Mouse (Mus musculus): ENCODE results near the gene E2f7. TPM values are rescaled to one million over a fixed set of nuclear protein-coding genes. Genes with fewer than 3 reads are reported as not detected.

Gene E2f7
- polyA plus RNA-seq, 1 experiment from 2014 or later, result 23.2 TPM

- ATAC-seq (ENCODE audit: low FRiP score, low TSS enrichment), result no peak
These were observed 76.5 kb downstream of the E2f7 start for GRCm38 (mm10) chr10:110821692-110822091.

GRCm38 (mm10) chr10:110832336-110832735 is 87.1 kb downstream of the E2f7 start:
- no peak overlapping the region for H3K27ac ChIP-seq (ENCODE audit: low read length)
- H3K9ac ChIP-seq (replicated peaks; ENCODE audit: low read length), result no peak overlapping the region
- 25% methylated on average over 6 of the region's 6 CpGs for WGBS
- no peak overlapping the region for H3K4me3 ChIP-seq (ENCODE audit: low read length)
- ATAC-seq (ENCODE audit: low FRiP score, low TSS enrichment), result no peak
- H3K9me3 ChIP-seq (ENCODE audit: low read length), result no peaks in the 10 kb centered on the region
- H3K36me3 ChIP-seq (ENCODE audit: insufficient read depth, low read length), result no peaks in the 10 kb centered on the region
- no peaks in the 10 kb centered on the region for H3K27me3 ChIP-seq (ENCODE audit: insufficient read depth, low read length)
- H3K4me1 ChIP-seq (ENCODE audit: insufficient read depth, low read length), result no peaks in the 10 kb centered on the region
- H3K4me2 ChIP-seq (replicated peaks; ENCODE audit: low read depth, low read length), result no peak overlapping the region

More at GRCm38 (mm10) chr10:110821692-110822091, 76.5 kb downstream of the E2f7 start:
- Histone ChIP-seq H3K9me3 (ENCODE audit: low read length) (no peaks in the 10 kb centered on the region), H3K36me3 (ENCODE audit: insufficient read depth, low read length) (no peaks in the 10 kb centered on the region), H3K4me2 (replicated peaks; ENCODE audit: low read depth, low read length) (no peak overlapping the region), H3K9ac (replicated peaks; ENCODE audit: low read length) (no peak overlapping the region), H3K27ac (ENCODE audit: low read length) (no peak overlapping the region), H3K4me1 (ENCODE audit: insufficient read depth, low read length) (no peaks in the 10 kb centered on the region), H3K4me3 (ENCODE audit: low read length) (no peak overlapping the region), H3K27me3 (ENCODE audit: insufficient read depth, low read length) (no peaks in the 10 kb centered on the region)
- WGBS, result 57% methylated on average over 3 of the region's 3 CpGs

GRCm38 (mm10) chr10:110835115-110835806 is 90.0 kb downstream of the E2f7 start:
- H3K4me2 ChIP-seq (replicated peaks; ENCODE audit: low read depth, low read length), result no peak overlapping the region
- WGBS, result 74% methylated on average over 6 of the region's 6 CpGs
- no peaks in the 10 kb centered on the region for H3K4me1 ChIP-seq (ENCODE audit: insufficient read depth, low read length)
- no peaks in the 10 kb centered on the region for H3K36me3 ChIP-seq (ENCODE audit: insufficient read depth, low read length)
- H3K9me3 ChIP-seq (ENCODE audit: low read length), result no peaks in the 10 kb centered on the region
- no peaks in the 10 kb centered on the region for H3K27me3 ChIP-seq (ENCODE audit: insufficient read depth, low read length)
- no peak for ATAC-seq (ENCODE audit: low FRiP score, low TSS enrichment)
- H3K27ac ChIP-seq (ENCODE audit: low read length), result no peak overlapping the region
- no peak overlapping the region for H3K4me3 ChIP-seq (ENCODE audit: low read length)
- H3K9ac ChIP-seq (replicated peaks; ENCODE audit: low read length), result no peak overlapping the region

Other genes starting within 250 kb of the E2f7 start
- 210 and 244 TPM in 2 replicates for gene Csrp2, start 174.3 kb downstream of the E2f7 start, polyA plus RNA-seq (2015; fragmentation: Nextera tagmentation; extraction: Ambion mirVana)